Mouse (Mus musculus): Measurements from ENCODE around the gene Mta2.

- TF ChIP-seq CTCF (IDR thresholded peaks at IDR 0.05 in 2 of 3, conservative IDR thresholded peaks at IDR 0.05 in 1 of 3; ENCODE audit: control insufficient read depth in 1 of 3, insufficient read depth in 1 of 3, low read depth in 2 of 3, low read length in 3 of 3, poor library complexity in 1 of 3, severe bottlenecking in 1 of 3), result no peak
- no peak for TF ChIP-seq GABPA (IDR thresholded peaks at IDR 0.05; ENCODE audit: low read depth, low read length)
- no peak for TF ChIP-seq POLR2A (IDR thresholded peaks at IDR 0.05; ENCODE audit: control insufficient read depth in 1 of 2, insufficient read depth in 1 of 2, low read depth in 1 of 2, low read length in 2 of 2, poor library complexity in 1 of 2)
- TF ChIP-seq RCOR1 (IDR thresholded peaks at IDR 0.05; ENCODE audit: low read depth, low read length), result no peak
- TF ChIP-seq UBTF (IDR thresholded peaks at IDR 0.05; ENCODE audit: borderline replicate concordance, insufficient read depth, low read depth, low read length), result no peak
- TF ChIP-seq USF2 (IDR thresholded peaks at IDR 0.05; ENCODE audit: borderline replicate concordance in 1 of 2, insufficient read depth in 1 of 2, low read depth in 1 of 2, low read length in 2 of 2), result no peak
- TF ChIP-seq MYC (IDR thresholded peaks at IDR 0.05; ENCODE audit: low read depth, low read length), result no peak
- TF ChIP-seq KAT2A (conservative IDR thresholded peaks at IDR 0.05; ENCODE audit: low read depth, low read length), result no peak
These were observed 44.2 kb downstream of the Mta2 start for GRCm38 (mm10) chr19:8985891-8986290.
